Mouse (Mus musculus): ENCODE measurements at regions not wholly inside any gene's neighbourhood (a gene's known extent, or its start where the extent isn't known, plus 50 kb on each side); places are given as distances from the start of the nearest gene placed in this dataset.
A peak's percentile ranks its signal among the peaks of the same experiment; 100 is the strongest.

- Histone ChIP-seq H3K4me2 (replicated peaks) (no peak overlapping the region), H3K4me3 (replicated peaks) (no peak overlapping the region), H3K4me1 (no peaks in the 10 kb centered on the region), H3K9ac (no peak overlapping the region), H3K36me3 (no peaks in the 10 kb centered on the region), H3K27ac (replicated peaks) (no peak overlapping the region), H3K27me3 (no peaks in the 10 kb centered on the region), H3K9me3 (replicated peaks) (no peaks in the 10 kb centered on the region)
- ATAC-seq (ENCODE audit: insufficient number of reproducible peaks, low FRiP score, low TSS enrichment, low read depth), result no peak
- whole genome bisulfite sequencing, result 77% methylated on average over 12 of the region's 12 CpGs
Observed at GRCm38 (mm10) chr10:70733956-70734355, 78.2 kb upstream of the Phyhipl start.

DNA sequence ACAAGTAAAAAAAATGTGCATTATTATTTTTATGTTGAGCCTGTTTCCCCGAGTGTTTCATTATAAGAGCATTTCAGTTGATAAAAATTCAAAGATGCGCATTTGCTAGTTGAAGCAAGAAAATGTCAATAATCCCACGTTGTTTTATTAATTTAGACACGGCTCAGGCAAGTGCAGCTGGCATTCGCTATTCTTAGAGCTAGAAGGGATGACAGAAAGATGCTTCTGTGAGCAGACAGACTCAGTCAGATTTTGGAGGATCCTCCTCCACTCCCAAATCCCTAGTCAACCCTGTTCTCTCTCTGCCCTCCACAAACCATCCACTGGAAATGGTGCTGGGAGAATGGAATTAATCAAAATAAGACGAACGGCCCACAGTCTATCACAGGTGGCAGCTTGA lies 77.7 kb upstream of the Phyhipl start:
- H3K36me3 ChIP-seq, result no peaks in the 10 kb centered on the region
- no peak overlapping the region for H3K9ac ChIP-seq
- H3K4me2 ChIP-seq (replicated peaks), result no peak overlapping the region
- no peak overlapping the region for H3K4me3 ChIP-seq (replicated peaks)
- no peak overlapping the region for H3K27ac ChIP-seq (replicated peaks)
- H3K27me3 ChIP-seq, result no peaks in the 10 kb centered on the region
- 68% methylated on average over 7 of the region's 7 CpGs for WGBS
- no peaks in the 10 kb centered on the region for H3K4me1 ChIP-seq
- no peak for ATAC-seq (ENCODE audit: insufficient number of reproducible peaks, low FRiP score, low TSS enrichment, low read depth)
- H3K9me3 ChIP-seq (replicated peaks), result no peaks in the 10 kb centered on the region

DNA sequence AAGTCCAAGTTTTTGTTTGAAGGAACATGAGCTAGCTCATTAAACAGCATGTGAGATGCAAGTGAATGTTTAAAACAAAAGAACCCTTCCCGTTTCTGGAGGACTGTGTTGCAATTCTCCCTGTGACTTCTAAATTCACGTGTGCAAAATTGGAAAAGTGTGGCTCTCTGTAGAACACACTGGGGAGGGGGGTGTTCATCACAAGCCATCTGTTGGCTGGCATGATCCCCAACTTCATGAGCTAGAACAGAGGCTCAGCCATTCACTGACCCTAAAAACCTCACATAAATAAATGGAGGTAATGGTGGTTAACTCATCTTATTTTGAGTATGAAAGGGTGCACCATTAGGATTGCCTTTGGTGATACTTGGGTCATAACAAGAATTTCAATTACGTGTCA lies 69.3 kb upstream of the Phyhipl start:
- Histone ChIP-seq H3K27me3 (no peaks in the 10 kb centered on the region), H3K9ac (no peak overlapping the region), H3K4me3 (replicated peaks) (no peak overlapping the region), H3K4me1 (no peaks in the 10 kb centered on the region), H3K27ac (replicated peaks) (no peak overlapping the region), H3K4me2 (replicated peaks) (no peak overlapping the region), H3K9me3 (replicated peaks) (no peaks in the 10 kb centered on the region), H3K36me3 (no peaks in the 10 kb centered on the region)
- WGBS, result 66% methylated on average over 3 of the region's 3 CpGs
- no peak for ATAC-seq (ENCODE audit: insufficient number of reproducible peaks, low FRiP score, low TSS enrichment, low read depth)

DNA sequence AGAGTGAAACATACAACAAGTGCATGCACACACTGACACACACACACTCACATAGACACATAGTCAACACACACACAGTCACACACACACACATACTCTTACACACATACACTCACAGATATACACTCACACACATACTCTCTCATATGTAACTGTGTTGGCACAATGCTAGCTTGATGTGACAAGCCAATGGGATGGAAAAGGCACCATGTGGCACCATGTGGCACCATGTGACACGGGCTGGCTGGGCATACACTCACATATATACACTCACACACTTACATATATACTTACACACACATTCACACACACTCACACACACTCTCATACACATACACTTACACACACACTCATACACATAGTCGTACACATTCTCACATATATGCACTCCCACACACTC lies 67.0 kb upstream of the Phyhipl start:
- H3K27ac ChIP-seq (replicated peaks), result no peak overlapping the region
- H3K9ac ChIP-seq, result no peak overlapping the region
- no peaks in the 10 kb centered on the region for H3K4me1 ChIP-seq
- no peak overlapping the region for H3K4me2 ChIP-seq (replicated peaks)
- no peaks in the 10 kb centered on the region for H3K27me3 ChIP-seq
- H3K9me3 ChIP-seq (replicated peaks), result no peaks in the 10 kb centered on the region
- H3K4me3 ChIP-seq (replicated peaks), result no peak overlapping the region
- no peak for ATAC-seq (ENCODE audit: insufficient number of reproducible peaks, low FRiP score, low TSS enrichment, low read depth)
- 80% methylated on average over 2 of the region's 2 CpGs for WGBS
- no peaks in the 10 kb centered on the region for H3K36me3 ChIP-seq

- Histone ChIP-seq H3K4me2 (replicated peaks) (no peak overlapping the region), H3K4me1 (no peaks in the 10 kb centered on the region), H3K9ac (no peak overlapping the region), H3K9me3 (replicated peaks) (no peaks in the 10 kb centered on the region), H3K4me3 (replicated peaks) (no peak overlapping the region), H3K27ac (replicated peaks) (no peak overlapping the region), H3K36me3 (no peaks in the 10 kb centered on the region), H3K27me3 (no peaks in the 10 kb centered on the region)
- no peak for ATAC-seq (ENCODE audit: insufficient number of reproducible peaks, low FRiP score, low TSS enrichment, low read depth)
- 74% methylated on average over 5 of the region's 5 CpGs for WGBS
Observed at GRCm38 (mm10) chr10:70722381-70722780, 66.6 kb upstream of the Phyhipl start.

DNA sequence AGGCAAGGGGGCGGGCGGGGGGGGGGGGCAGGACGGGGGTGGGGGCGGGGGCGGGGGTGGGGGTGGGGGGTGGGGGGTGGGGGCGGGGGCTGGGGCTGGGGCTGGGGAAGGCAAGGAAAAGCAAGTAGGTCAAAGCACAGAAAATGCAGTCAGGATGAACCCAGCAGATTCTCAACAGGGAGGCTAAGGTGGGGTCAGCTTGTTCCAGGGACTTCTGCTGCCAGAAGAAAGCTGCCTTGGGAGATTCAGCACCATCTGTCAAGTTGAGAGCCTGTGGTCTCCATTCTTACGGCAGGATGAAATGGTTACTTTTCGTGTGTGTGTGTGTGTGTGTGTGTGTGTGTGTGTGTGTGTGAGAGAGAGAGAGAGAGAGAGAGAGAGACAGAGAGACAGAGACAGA lies 61.7 kb upstream of the Phyhipl start:
- Histone ChIP-seq H3K27me3 (no peaks in the 10 kb centered on the region), H3K9me3 (replicated peaks) (no peaks in the 10 kb centered on the region), H3K4me2 (replicated peaks) (no peak overlapping the region), H3K4me3 (replicated peaks) (no peak overlapping the region), H3K36me3 (no peaks in the 10 kb centered on the region), H3K27ac (replicated peaks) (peak overlapping the region; percentile 72), H3K9ac (no peak overlapping the region), H3K4me1 (peaks cover 6% of the 10 kb centered on the region)
- ATAC-seq (ENCODE audit: insufficient number of reproducible peaks, low FRiP score, low TSS enrichment, low read depth), result no peak
- WGBS, result 7% methylated on average over 5 of the region's 8 CpGs

- ATAC-seq (ENCODE audit: insufficient number of reproducible peaks, low FRiP score, low TSS enrichment, low read depth), result peak; percentile 60
- H3K27me3 ChIP-seq, result no peaks in the 10 kb centered on the region
- H3K36me3 ChIP-seq, result no peaks in the 10 kb centered on the region
- WGBS, result 9% methylated on average over 6 of the region's 6 CpGs
- peaks cover 6% of the 10 kb centered on the region for H3K4me1 ChIP-seq
- H3K9me3 ChIP-seq (replicated peaks), result no peaks in the 10 kb centered on the region
- peak overlapping the region; percentile 75 for H3K27ac ChIP-seq (replicated peaks)
- no peak overlapping the region for H3K4me3 ChIP-seq (replicated peaks)
- H3K9ac ChIP-seq, result no peak overlapping the region
- 0 out of 2 replicates have a peak overlapping the region, but pooled peaks have one; percentile 8 for H3K4me2 ChIP-seq (replicated peaks)
Observed at GRCm38 (mm10) chr10:70717025-70717424, 61.3 kb upstream of the Phyhipl start.

GRCm38 (mm10) chr10:70713306-70713705 lies 57.5 kb upstream of the Phyhipl start:
- Histone ChIP-seq H3K9me3 (replicated peaks) (no peaks in the 10 kb centered on the region), H3K4me2 (replicated peaks) (no peak overlapping the region), H3K36me3 (no peaks in the 10 kb centered on the region), H3K27ac (replicated peaks) (no peak overlapping the region), H3K4me1 (peaks cover 6% of the 10 kb centered on the region), H3K9ac (no peak overlapping the region), H3K27me3 (no peaks in the 10 kb centered on the region), H3K4me3 (replicated peaks) (no peak overlapping the region)
- 85% methylated on average over 7 of the region's 7 CpGs for WGBS
- no peak for ATAC-seq (ENCODE audit: insufficient number of reproducible peaks, low FRiP score, low TSS enrichment, low read depth)

GRCm38 (mm10) chr10:70708806-70709205 lies 53.0 kb upstream of the Phyhipl start:
- no peak for ATAC-seq (ENCODE audit: insufficient number of reproducible peaks, low FRiP score, low TSS enrichment, low read depth)
- H3K36me3 ChIP-seq, result no peaks in the 10 kb centered on the region
- no peak overlapping the region for H3K4me2 ChIP-seq (replicated peaks)
- H3K4me3 ChIP-seq (replicated peaks), result no peak overlapping the region
- no peaks in the 10 kb centered on the region for H3K27me3 ChIP-seq
- WGBS, result 70% methylated on average over 3 of the region's 3 CpGs
- H3K9ac ChIP-seq, result no peak overlapping the region
- H3K27ac ChIP-seq (replicated peaks), result no peak overlapping the region
- H3K4me1 ChIP-seq, result no peaks in the 10 kb centered on the region
- no peaks in the 10 kb centered on the region for H3K9me3 ChIP-seq (replicated peaks)

Measured in embryonic facial prominence, embryonic 15.5 days (tissue).